Mouse (Mus musculus): ENCODE data around the gene Olfr794. TPM values are rescaled to one million over a fixed set of nuclear protein-coding genes. Genes with fewer than 3 reads are reported as not detected.

The Olfr794 gene
- total RNA-seq (2022) = not detected

GRCm38 (mm10) chr10:129567355-129567754, at the start of gene Olfr794:
Olfr794 (plus strand) TSS chr10:129567655.
- DNase-seq (ENCODE audit: low spot score in 2 of 2) = no peak

GRCm38 (mm10) chr10:129521492-129521891, 46.0 kb upstream of the Olfr794 start, which contains the start of gene Olfr791:
Olfr791 (plus strand) TSS chr10:129521792.
- no peak for DNase-seq (ENCODE audit: low spot score in 2 of 2)

DNA sequence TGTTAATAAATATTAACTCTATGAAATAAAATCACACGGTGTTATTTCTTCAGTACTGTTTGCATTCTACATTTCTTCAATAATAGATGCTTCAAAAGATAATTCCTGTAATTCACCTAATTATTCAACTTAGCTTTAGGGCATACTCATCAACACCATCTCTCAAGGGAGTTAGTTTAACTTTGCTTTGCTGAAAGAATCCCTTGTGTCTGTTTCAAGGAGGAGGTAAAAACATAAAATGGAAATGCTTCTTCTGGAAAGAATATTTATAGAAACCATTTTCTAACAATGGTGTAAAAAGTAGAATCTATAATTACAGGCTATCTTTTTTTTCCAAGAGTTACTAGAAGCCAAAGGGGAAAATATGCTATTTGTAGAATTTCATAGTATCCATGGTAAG, 28.6 kb upstream of the Olfr794 start, which contains the start of gene Olfr792:
Olfr792 (plus strand) TSS at position 301 of the 400 bp plus-strand sequence.
- no peak for DNase-seq (ENCODE audit: low spot score in 2 of 2)

- no peak for DNase-seq (ENCODE audit: low spot score in 2 of 2)
Measured at GRCm38 (mm10) chr10:129549354-129549753, 18.1 kb upstream of the Olfr794 start.

GRCm38 (mm10) chr10:129577066-129577465, 9.6 kb downstream of the Olfr794 start:
- no peak for DNase-seq (ENCODE audit: low spot score in 2 of 2)

GRCm38 (mm10) chr10:129612470-129612869, 45.0 kb downstream of the Olfr794 start, which contains the start of gene Olfr796:
Olfr796 (minus strand) TSS chr10:129612570.
- DNase-seq (ENCODE audit: low spot score in 2 of 2) = no peak

- no peak for DNase-seq (ENCODE audit: low spot score in 2 of 2)
Measured at GRCm38 (mm10) chr10:129621724-129622123, 54.3 kb downstream of the Olfr794 start.

Small RNA genes lying within 50 kb of the gene (microRNA-seq; reads per million reads assigned to microRNA genes)
- gene Gm23252 = not detected

Other genes starting within 250 kb of the Olfr794 start
- gene Olfr780, start 249.5 kb upstream of the Olfr794 start, total RNA-seq (2022) = not detected
- not detected for gene Olfr781, start 238.8 kb upstream of the Olfr794 start, total RNA-seq (2022)
- not detected for gene Olfr782, start 218.8 kb upstream of the Olfr794 start, total RNA-seq (2022)
- not detected for gene Olfr784, start 183.6 kb upstream of the Olfr794 start, total RNA-seq (2022)
- not detected for gene Olfr785, start 162.2 kb upstream of the Olfr794 start, total RNA-seq (2022)
- gene Olfr786, start 140.3 kb upstream of the Olfr794 start, total RNA-seq (2022) = not detected
- gene Olfr787, start 105.8 kb upstream of the Olfr794 start, total RNA-seq (2022) = not detected
- not detected for gene Olfr788, start 96.7 kb upstream of the Olfr794 start, total RNA-seq (2022)
- not detected for gene Olfr789, start 82.9 kb upstream of the Olfr794 start, total RNA-seq (2022)
- not detected for gene Olfr790, start 69.2 kb upstream of the Olfr794 start, total RNA-seq (2022)
- gene Olfr791, start 45.9 kb upstream of the Olfr794 start, total RNA-seq (2022) = not detected
- gene Olfr792, start 28.5 kb upstream of the Olfr794 start, total RNA-seq (2022) = not detected
- not detected for gene Olfr796, start 44.9 kb downstream of the Olfr794 start, total RNA-seq (2022)
- gene Olfr798, start 60.3 kb downstream of the Olfr794 start, total RNA-seq (2022) = not detected
- not detected for gene Olfr799, start 69.8 kb downstream of the Olfr794 start, total RNA-seq (2022)
- not detected for gene Olfr800, start 90.0 kb downstream of the Olfr794 start, total RNA-seq (2022)
- not detected for gene Olfr801, start 106.2 kb downstream of the Olfr794 start, total RNA-seq (2022)
- gene Olfr802, start 120.5 kb downstream of the Olfr794 start, total RNA-seq (2022) = not detected
- not detected for gene Olfr803, start 126.6 kb downstream of the Olfr794 start, total RNA-seq (2022)
- gene Olfr804, start 135.6 kb downstream of the Olfr794 start, total RNA-seq (2022) = not detected
- not detected for gene Olfr805, start 161.7 kb downstream of the Olfr794 start, total RNA-seq (2022)
- not detected for gene Olfr806, start 174.3 kb downstream of the Olfr794 start, total RNA-seq (2022)
- gene Olfr807, start 190.1 kb downstream of the Olfr794 start, total RNA-seq (2022) = not detected
- not detected for gene Olfr808, start 197.8 kb downstream of the Olfr794 start, total RNA-seq (2022)
- gene Olfr809, start 207.0 kb downstream of the Olfr794 start, total RNA-seq (2022) = not detected
- not detected for gene Olfr810, start 227.3 kb downstream of the Olfr794 start, total RNA-seq (2022)
- gene Olfr811, start 236.7 kb downstream of the Olfr794 start, total RNA-seq (2022) = not detected